Mouse (Mus musculus) Muller cell, postnatal 12 days (primary cell): ENCODE data around the gene Klhl35.

ENCODE experiments used
- DNase-seq: peaks from one replicate; pipeline ENCODE4 v3.0.0-alpha.2; 2015; ENCODE audit errors: inconsistent ontology term

The Klhl35 gene

GRCm38 (mm10) chr7:99465811-99466210 is at the start of gene Klhl35:
Klhl35 (plus strand) TSS chr7:99466004.
- peak; percentile 56 for DNase-seq

GRCm38 (mm10) chr7:99419311-99419710 is 46.5 kb upstream of the Klhl35 start:
- no peak for DNase-seq

GRCm38 (mm10) chr7:99421006-99421405 is 44.8 kb upstream of the Klhl35 start:
- DNase-seq = no peak

DNA sequence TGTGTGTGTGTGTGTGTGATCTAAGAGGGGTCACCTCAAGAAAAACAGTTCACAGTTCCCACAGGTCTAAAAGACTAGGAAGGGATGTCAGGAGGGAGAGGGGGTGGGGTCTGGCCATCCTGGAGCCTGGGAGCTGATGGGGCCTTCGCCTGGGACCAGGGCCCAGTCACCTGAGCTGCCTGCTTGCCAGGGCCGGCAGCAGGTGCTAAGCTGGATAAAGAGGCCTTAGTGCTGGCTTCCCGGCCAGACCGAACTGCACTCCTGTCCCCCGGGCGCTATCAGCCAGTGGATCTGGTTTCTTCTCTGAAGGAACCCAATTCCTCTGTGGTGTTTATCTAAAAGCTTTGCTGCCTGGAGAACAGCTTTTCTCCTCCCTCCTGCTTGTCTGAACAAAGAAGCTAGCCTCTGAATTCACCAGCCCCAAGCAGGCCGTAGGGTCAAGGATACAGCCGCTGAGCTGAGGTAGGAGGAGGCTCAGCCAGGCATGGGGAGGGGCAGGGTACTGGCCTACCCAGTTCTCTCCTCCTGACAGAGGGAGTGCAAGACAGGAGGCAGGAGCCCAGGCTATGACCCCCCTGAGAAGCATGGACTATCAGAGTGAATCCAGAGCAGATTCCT is 41.2 kb upstream of the Klhl35 start:
- no peak for DNase-seq

- no peak for DNase-seq
Measured at GRCm38 (mm10) chr7:99425706-99426105, 40.1 kb upstream of the Klhl35 start.

DNA sequence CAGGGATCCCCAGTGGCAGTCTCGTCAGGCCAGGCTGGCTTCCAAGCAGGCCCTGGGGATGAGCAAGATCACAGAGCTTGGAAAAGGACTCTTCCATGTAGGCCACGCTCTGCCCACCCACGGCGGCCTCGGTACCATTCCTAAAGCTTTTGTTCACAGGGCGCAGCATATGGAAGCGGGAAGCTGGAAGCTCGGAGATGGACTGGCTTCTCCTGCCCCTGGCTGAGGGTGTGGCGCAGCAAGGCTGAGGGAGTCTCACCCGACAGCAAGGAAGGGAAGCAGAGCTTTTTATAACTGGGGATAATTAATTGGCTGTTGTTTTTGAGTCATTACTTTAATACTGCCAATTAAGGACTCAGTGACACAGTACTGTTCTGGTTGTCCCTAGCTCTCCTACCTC is 38.8 kb upstream of the Klhl35 start:
- DNase-seq = peak; percentile 42

- DNase-seq = no peak
Measured at GRCm38 (mm10) chr7:99427987-99428386, 37.8 kb upstream of the Klhl35 start.

DNA sequence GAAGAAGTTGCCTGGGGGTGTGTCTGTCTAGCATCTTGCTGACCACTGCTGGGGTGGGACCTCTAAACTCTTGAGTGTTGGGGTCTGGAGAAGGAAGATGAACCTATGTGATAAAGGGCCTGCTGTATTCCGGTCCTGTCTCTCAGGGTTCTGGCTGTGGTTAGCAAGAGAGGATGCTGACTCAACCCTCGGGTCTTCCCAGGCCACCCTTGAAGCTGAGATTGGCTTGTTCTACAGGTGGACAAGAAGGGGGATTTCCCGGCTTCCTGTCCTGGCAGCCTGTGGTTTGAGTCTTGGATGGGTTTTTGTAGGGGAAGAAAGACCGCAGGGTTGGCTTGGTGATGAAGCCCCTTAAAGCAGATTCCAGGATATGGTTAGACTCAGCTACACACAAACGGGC is 37.0 kb upstream of the Klhl35 start:
- peak; percentile 35 for DNase-seq

GRCm38 (mm10) chr7:99429786-99430185 is 36.0 kb upstream of the Klhl35 start:
- DNase-seq = peak; percentile 97

- no peak for DNase-seq
Measured at GRCm38 (mm10) chr7:99430246-99430645, 35.6 kb upstream of the Klhl35 start.

GRCm38 (mm10) chr7:99432248-99432647 is 33.6 kb upstream of the Klhl35 start:
- DNase-seq = peak; percentile 64

DNA sequence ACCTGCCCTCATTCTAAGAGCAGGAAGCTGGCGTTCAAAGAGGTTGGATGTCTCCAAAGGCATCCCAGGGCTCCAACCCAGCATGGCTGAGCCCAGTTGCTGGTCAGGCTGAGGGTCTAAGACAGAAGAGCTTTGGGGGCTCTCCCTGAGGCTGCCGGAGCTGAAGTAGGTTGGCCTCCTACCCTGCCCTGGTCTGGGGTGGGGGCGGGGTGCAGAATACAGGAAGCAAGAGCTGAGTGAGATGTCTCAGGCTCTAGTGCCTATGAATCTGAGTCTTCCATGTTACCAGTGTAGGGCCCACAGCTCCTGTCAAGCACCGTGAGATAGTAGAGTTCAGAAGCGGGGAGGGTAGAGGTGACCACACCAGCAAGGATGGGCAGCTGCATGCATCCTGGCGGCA is 32.9 kb upstream of the Klhl35 start:
- DNase-seq = no peak

GRCm38 (mm10) chr7:99434672-99435250 is 31.0 kb upstream of the Klhl35 start:
- no peak for DNase-seq

DNA sequence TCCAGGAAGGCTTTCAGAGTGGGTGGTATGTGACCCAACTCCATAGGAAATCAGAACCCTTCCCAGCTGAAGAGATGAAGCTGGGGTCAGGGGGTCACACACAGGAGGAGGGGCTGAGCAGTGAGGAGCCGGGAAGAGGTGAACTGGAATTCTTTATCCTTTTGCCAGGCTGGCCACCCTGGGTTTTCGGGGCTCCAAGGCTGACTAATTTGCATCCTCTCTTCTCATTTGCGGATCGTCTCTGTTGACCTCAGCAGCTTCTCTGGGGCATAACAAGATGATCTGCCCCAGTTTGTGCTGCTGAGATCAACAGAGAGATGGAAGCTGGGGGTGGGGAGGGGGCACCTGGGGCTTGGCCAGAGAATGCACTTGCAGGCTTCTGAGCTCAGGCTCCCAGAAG is 29.3 kb upstream of the Klhl35 start:
- DNase-seq = peak; percentile 57

DNA sequence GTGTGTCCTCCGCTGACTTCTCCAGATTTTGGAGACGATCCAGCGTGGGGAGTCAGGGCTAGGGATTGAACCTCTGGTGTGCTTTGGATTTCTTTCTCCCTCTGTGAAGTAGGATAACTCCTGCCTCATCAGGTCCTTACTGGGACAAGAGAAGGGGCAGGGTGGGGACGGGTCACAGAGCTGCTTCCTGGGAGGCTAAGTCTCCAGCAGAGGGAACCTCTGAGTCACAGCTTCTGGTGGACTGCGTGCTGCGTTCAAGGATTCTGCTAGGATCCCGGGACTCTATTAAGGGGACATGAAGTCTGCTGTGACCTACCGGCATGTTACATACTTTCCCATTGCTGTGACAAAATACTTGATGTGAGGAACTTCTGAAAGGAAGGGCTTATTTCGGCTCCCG is 26.9 kb upstream of the Klhl35 start:
- no peak for DNase-seq

DNA sequence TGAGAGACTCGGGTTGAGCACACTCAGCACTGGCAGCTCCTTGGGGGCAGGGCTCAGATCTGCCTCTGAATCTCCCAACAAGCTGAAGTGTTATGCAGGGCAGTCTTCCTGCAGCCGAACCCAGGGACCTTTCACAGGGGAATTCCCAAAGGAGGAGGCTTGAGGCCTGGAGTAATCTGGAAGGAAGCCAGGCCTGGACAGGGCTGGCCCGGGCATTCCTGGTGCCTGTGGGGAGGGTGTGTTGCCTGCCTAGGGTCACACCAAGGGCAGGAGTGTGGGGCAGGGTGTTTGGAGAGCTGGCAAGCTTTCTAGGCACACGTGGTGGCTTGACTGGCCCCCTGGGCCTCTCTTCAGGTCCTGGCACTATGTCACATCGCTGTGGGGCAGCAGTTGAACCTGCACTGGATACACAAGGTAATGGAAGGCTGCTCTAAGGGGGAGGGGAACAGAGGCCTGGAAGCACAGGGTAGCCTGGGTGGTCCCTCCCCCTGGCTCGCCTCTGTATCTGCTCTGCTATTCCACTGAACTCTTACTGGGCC is 24.2 kb upstream of the Klhl35 start:
- DNase-seq = peak; percentile 94

DNA sequence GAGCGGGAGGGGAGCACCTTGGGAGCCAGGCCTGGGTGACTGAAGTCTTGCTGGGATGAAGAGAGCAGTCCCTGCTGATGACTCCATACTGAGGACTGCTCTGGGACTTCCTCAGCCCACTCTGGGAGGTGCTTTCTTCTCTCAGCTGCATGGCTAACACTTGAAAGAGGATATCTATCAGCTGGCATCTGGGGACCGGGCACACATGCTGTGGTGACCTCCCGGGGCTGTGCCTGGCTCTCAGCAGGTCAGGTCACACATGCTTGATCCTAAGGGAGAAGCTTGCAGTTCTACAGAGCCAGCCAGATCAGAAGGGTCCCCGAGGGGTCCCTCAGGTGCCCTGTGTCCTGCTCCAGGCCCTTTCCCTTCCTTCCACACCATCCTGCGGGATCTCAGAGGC is 22.6 kb upstream of the Klhl35 start:
- no peak for DNase-seq

DNA sequence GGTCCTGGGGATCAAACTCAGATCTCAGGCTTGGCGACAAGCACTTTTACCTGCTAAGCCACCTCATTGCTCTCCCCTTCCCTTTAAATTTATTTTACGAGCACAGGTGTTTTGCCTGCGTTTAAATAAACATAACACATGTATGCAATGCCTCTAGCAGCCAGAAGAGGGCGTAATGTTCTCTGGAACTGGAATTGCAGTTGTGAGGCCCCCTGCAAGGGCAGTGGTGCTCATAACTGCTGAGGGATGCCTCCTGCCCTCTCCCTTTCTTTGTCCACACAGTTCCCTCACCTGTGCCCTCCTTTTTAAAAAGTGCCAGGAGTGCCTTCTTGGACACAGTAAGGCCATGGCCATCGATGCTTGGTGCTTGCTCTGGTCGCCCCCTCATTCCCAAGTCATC is 21.8 kb upstream of the Klhl35 start:
- DNase-seq = no peak

GRCm38 (mm10) chr7:99445833-99446232 is 20.0 kb upstream of the Klhl35 start:
- no peak for DNase-seq

GRCm38 (mm10) chr7:99447323-99447722 is 18.5 kb upstream of the Klhl35 start:
- no peak for DNase-seq

DNA sequence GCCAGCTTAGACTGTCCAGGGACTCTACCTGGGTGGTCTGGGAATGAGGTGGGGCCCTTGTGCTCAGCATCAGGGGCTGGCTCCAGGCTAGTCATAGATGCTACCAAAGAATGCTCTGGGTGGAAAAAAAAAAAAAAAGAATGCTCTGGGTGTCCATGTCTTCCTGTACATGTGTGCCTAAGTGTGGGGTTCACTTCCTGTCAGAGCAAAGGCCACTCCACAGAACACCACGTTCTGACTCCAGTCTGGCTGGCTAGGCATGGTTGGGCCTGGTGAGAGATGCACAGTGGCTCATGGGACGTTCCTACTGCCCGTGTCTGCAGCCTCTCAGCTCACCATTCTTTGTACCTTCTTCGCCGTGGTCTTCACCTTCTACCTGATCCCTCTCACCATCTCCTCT is 17.2 kb upstream of the Klhl35 start:
- DNase-seq = no peak

GRCm38 (mm10) chr7:99449063-99449462 is 16.7 kb upstream of the Klhl35 start:
- no peak for DNase-seq

DNA sequence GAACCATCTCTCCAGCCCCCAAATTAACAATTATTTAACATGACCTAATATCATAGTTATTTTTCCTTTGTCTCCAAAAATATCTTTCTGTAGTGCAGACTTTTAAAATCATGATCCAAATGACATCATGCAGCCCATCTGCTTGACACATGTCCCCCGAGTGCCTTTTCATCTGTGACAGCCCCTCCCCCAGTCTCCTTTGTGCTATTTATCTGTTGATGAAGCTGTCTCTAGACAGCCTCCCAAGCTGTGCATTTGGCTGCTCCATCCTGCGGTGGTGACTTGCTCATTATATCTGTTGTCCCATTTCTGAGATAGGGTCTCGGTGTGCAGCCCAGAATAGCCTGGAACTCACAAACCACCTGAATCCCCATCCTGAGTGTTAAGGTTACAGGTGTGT is 16.1 kb upstream of the Klhl35 start:
- no peak for DNase-seq

DNA sequence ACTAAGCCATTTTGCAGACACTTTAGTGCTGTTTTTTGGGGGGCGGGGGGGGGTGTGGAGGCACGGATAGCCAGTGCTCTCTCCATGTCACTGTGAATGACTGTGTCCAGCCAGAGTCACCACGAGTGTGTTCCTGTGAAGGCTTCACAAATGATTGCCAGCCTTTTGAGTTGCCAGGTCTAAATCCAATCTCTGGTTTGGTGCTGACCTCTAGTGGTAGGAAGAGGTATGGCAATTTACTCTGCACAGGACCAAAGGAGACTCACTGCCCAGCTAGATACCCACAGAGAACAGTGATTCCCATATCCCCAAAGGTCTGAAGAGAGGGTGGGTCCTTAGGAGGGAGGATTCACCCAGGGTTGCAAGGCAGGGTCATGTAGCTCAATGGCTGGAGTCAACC is 15.1 kb upstream of the Klhl35 start:
- DNase-seq = peak; percentile 87
